Mouse (Mus musculus) liver, embryonic 16.5 days (tissue): ENCODE measurements around the gene Usp47. TPM values are rescaled to one million over a fixed set of nuclear protein-coding genes. Genes with fewer than 3 reads are reported as not detected.

Source experiments
- polyA plus RNA-seq: library from polyadenylated mRNA; unstranded; fragments of >200 nt; fragmentation: Nextera tagmentation; extraction: Ambion mirVana; gene quantifications from 2 replicates; pipeline ENCODE4 v1.2.1, GENCODE M21; 2015

The Usp47 gene
- polyA plus RNA-seq, 1 experiment from 2014 or later, result 19.9 TPM

Other genes starting within 250 kb of the Usp47 start
- 2.1 and 2.2 TPM in 2 replicates for gene Galnt18, start 243.5 kb upstream of the Usp47 start, polyA plus RNA-seq
- 1.9 TPM in 2 replicates for gene Dkk3, start 135.6 kb downstream of the Usp47 start, polyA plus RNA-seq
- gene Mical2, start 202.4 kb downstream of the Usp47 start, polyA plus RNA-seq, result 1.5 and 1.9 TPM in 2 replicates